Mouse (Mus musculus): Measurements from ENCODE around the gene Erc2.

Erc2 gene

GRCm38 (mm10) chr14:28181070-28181825 is 559.0 kb downstream of the Erc2 start:
- no peak for DNase-seq (ENCODE audit: low spot score)

- DNase-seq (ENCODE audit: low spot score): no peak
Measured at GRCm38 (mm10) chr14:28192711-28193364, 570.6 kb downstream of the Erc2 start.

GRCm38 (mm10) chr14:28203874-28204273 is 581.6 kb downstream of the Erc2 start:
- no peak for DNase-seq (ENCODE audit: low spot score)

GRCm38 (mm10) chr14:28206303-28206702 is 584.1 kb downstream of the Erc2 start:
- DNase-seq (ENCODE audit: low spot score): no peak

- DNase-seq (ENCODE audit: low spot score): no peak
Measured at GRCm38 (mm10) chr14:28225550-28225949, 603.3 kb downstream of the Erc2 start.

- DNase-seq (ENCODE audit: low spot score): no peak
Measured at GRCm38 (mm10) chr14:28230563-28230962, 608.3 kb downstream of the Erc2 start.

- no peak for DNase-seq (ENCODE audit: low spot score)
Measured at GRCm38 (mm10) chr14:28231241-28231640, 609.0 kb downstream of the Erc2 start.

GRCm38 (mm10) chr14:28238336-28239048 is 616.3 kb downstream of the Erc2 start:
- DNase-seq (ENCODE audit: low spot score): no peak

GRCm38 (mm10) chr14:28240111-28240510 is 617.9 kb downstream of the Erc2 start:
- no peak for DNase-seq (ENCODE audit: low spot score)

- no peak for DNase-seq (ENCODE audit: low spot score)
Measured at GRCm38 (mm10) chr14:28242743-28243142, 620.5 kb downstream of the Erc2 start.

GRCm38 (mm10) chr14:28243474-28243873 is 621.2 kb downstream of the Erc2 start:
- no peak for DNase-seq (ENCODE audit: low spot score)

- DNase-seq (ENCODE audit: low spot score): no peak
Measured at GRCm38 (mm10) chr14:28262706-28263105, 640.5 kb downstream of the Erc2 start.

GRCm38 (mm10) chr14:28267367-28267766 is 645.1 kb downstream of the Erc2 start:
- no peak for DNase-seq (ENCODE audit: low spot score)

- DNase-seq (ENCODE audit: low spot score): no peak
Measured at GRCm38 (mm10) chr14:28271846-28272245, 649.6 kb downstream of the Erc2 start.

GRCm38 (mm10) chr14:28273669-28274068 is 651.4 kb downstream of the Erc2 start:
- no peak for DNase-seq (ENCODE audit: low spot score)

GRCm38 (mm10) chr14:28274826-28275225 is 652.6 kb downstream of the Erc2 start:
- DNase-seq (ENCODE audit: low spot score): no peak

- no peak for DNase-seq (ENCODE audit: low spot score)
Measured at GRCm38 (mm10) chr14:28278951-28279350, 656.7 kb downstream of the Erc2 start.

GRCm38 (mm10) chr14:28280376-28280775 is 658.1 kb downstream of the Erc2 start:
- DNase-seq (ENCODE audit: low spot score): no peak

- DNase-seq (ENCODE audit: low spot score): no peak
Measured at GRCm38 (mm10) chr14:28283319-28284095, 661.3 kb downstream of the Erc2 start.

- no peak for DNase-seq (ENCODE audit: low spot score)
Measured at GRCm38 (mm10) chr14:28286511-28286910, 664.3 kb downstream of the Erc2 start.

GRCm38 (mm10) chr14:28288196-28288595 is 666.0 kb downstream of the Erc2 start:
- DNase-seq (ENCODE audit: low spot score): no peak

- DNase-seq (ENCODE audit: low spot score): no peak
Measured at GRCm38 (mm10) chr14:28288926-28289325, 666.7 kb downstream of the Erc2 start.
